Mouse (Mus musculus) MEL (cell line): ENCODE measurements around the gene Fam110a. TPM values are rescaled to one million over a fixed set of nuclear protein-coding genes. Genes with fewer than 3 reads are reported as not detected.

Experiments used
- DNase-seq: peaks from one replicate; pipeline ENCODE4 v3.0.0; 2011; ENCODE audit warnings: low read depth, low spot score
- H3K27ac ChIP-seq: 2 replicates; pipeline ENCODE4 v1.5.1; 2012; ENCODE audit warnings: low read depth, mild to moderate bottlenecking, control low read depth, low read length, moderate library complexity; ENCODE audit not compliant: control insufficient read depth
- H3K27me3 ChIP-seq, 2 experiments: fragments of 150-350 bp in 1 of 2; sonication (generic) in 1 of 2; 2 replicates each; pipeline ENCODE4 v1.6.1; 2012; ENCODE audit warnings: low read length in 2 of 2, mild to moderate bottlenecking in 2 of 2, improper control_type of control experiment in 1 of 2, moderate library complexity in 1 of 2; ENCODE audit not compliant: insufficient read depth in 2 of 2, control insufficient read depth in 1 of 2
- H3K36me3 ChIP-seq, 2 experiments: 2 replicates each; pipeline ENCODE4 v1.6.1; 2012 to 2014; ENCODE audit warnings: low read length in 2 of 2, improper control_type of control experiment in 1 of 2, inconsistent platforms in 1 of 2, mild to moderate bottlenecking in 1 of 2; ENCODE audit not compliant: insufficient read depth in 2 of 2, control insufficient read depth in 1 of 2
- H3K4me1 ChIP-seq, 2 experiments: fragments of 150-350 bp in 1 of 2; sonication (generic) in 1 of 2; 2 replicates each; pipeline ENCODE4 v1.6.1; 2012; ENCODE audit warnings: low read length in 2 of 2, improper control_type of control experiment in 1 of 2, mild to moderate bottlenecking in 1 of 2; ENCODE audit not compliant: insufficient read depth in 2 of 2, control insufficient read depth in 1 of 2
- H3K4me3 ChIP-seq, 2 experiments: fragments of 150-350 bp in 1 of 2; sonication (generic) in 1 of 2; 2 replicates each; pipeline ENCODE4 v1.5.1; 2012; ENCODE audit warnings: low read depth in 2 of 2, low read length in 2 of 2, mild to moderate bottlenecking in 2 of 2, moderate library complexity in 2 of 2, control low read depth in 1 of 2, improper control_type of control experiment in 1 of 2; ENCODE audit not compliant: control insufficient read depth in 1 of 2, insufficient read depth in 1 of 2
- H3K79me2 ChIP-seq: 2 replicates; pipeline ENCODE4 v1.6.1; 2012; ENCODE audit warnings: mild to moderate bottlenecking, low read length, moderate library complexity; ENCODE audit not compliant: control insufficient read depth, poor library complexity, insufficient read depth
- H3K9ac ChIP-seq: 2 replicates; pipeline ENCODE4 v1.6.1; 2012; ENCODE audit warnings: low read depth, mild to moderate bottlenecking, control low read depth, low read length, moderate library complexity; ENCODE audit not compliant: control insufficient read depth, poor library complexity, severe bottlenecking
- H3K9me3 ChIP-seq: fragments of 150-350 bp; sonication (generic); replicated peaks from 2 replicates; pipeline ENCODE4 v1.6.1; 2012; ENCODE audit warnings: mild to moderate bottlenecking, low read length, improper control_type of control experiment, moderate library complexity; ENCODE audit not compliant: insufficient read depth
- BHLHE40 ChIP-seq: IDR thresholded peaks from 2 replicates; pipeline ENCODE4 v1.6.1; 2012; ENCODE audit warnings: low read depth, mild to moderate bottlenecking, inconsistent platforms, low read length, improper control_type of control experiment, borderline replicate concordance
- CTCF ChIP-seq, 3 experiments: IDR thresholded peaks in 2 of 3; conservative IDR thresholded peaks in 1 of 3; 2 replicates each; pipeline ENCODE4 v1.5.1; 2011 to 2012; ENCODE audit warnings: low read length in 3 of 3, low read depth in 2 of 3, mild to moderate bottlenecking in 2 of 3, improper control_type of control experiment in 1 of 3, inconsistent platforms in 1 of 3, mixed read lengths in 1 of 3, moderate library complexity in 1 of 3; ENCODE audit not compliant: control insufficient read depth in 1 of 3, insufficient read depth in 1 of 3, poor library complexity in 1 of 3, severe bottlenecking in 1 of 3
- ELF1 ChIP-seq: IDR thresholded peaks from 2 replicates; pipeline ENCODE4 v1.6.1; 2014; ENCODE audit warnings: low read depth, mild to moderate bottlenecking, inconsistent platforms, low read length, improper control_type of control experiment, moderate library complexity
- GABPA ChIP-seq: IDR thresholded peaks from 2 replicates; pipeline ENCODE4 v1.6.1; 2012; ENCODE audit warnings: low read depth, mild to moderate bottlenecking, inconsistent platforms, low read length, improper control_type of control experiment, moderate library complexity
- GATA1 ChIP-seq: IDR thresholded peaks from 2 replicates; pipeline ENCODE4 v1.6.1; 2011; ENCODE audit warnings: low read depth, low read length, improper control_type of control experiment
- HCFC1 ChIP-seq: IDR thresholded peaks from 2 replicates; pipeline ENCODE4 v1.6.1; 2012; ENCODE audit warnings: low read depth, mild to moderate bottlenecking, inconsistent platforms, low read length, improper control_type of control experiment, moderate library complexity
- JUND ChIP-seq: IDR thresholded peaks from 2 replicates; pipeline ENCODE4 v1.6.1; 2011; ENCODE audit warnings: low read depth, mild to moderate bottlenecking, improper control_type of control experiment, low read length
- KAT2A ChIP-seq: conservative IDR thresholded peaks from 2 replicates; pipeline ENCODE4 v1.6.1; 2012; ENCODE audit warnings: low read depth, low read length, improper control_type of control experiment, inconsistent platforms
- MAX ChIP-seq: IDR thresholded peaks from 2 replicates; pipeline ENCODE4 v1.6.1; 2011; ENCODE audit warnings: low read length, improper control_type of control experiment
- MXI1 ChIP-seq: IDR thresholded peaks from 2 replicates; pipeline ENCODE4 v1.6.1; 2011; ENCODE audit warnings: mild to moderate bottlenecking, low read depth, low read length, improper control_type of control experiment
- MYB ChIP-seq: IDR thresholded peaks from 2 replicates; pipeline ENCODE4 v1.6.1; 2011; ENCODE audit warnings: mild to moderate bottlenecking, low read depth, low read length, improper control_type of control experiment
- MYC ChIP-seq: IDR thresholded peaks from 2 replicates; pipeline ENCODE4 v1.6.1; 2011; ENCODE audit warnings: low read depth, mild to moderate bottlenecking, low read length, improper control_type of control experiment, moderate library complexity
- NRF1 ChIP-seq: IDR thresholded peaks from 2 replicates; pipeline ENCODE4 v1.6.1; 2014; ENCODE audit warnings: low read depth, mild to moderate bottlenecking, inconsistent platforms, low read length, improper control_type of control experiment, moderate library complexity; ENCODE audit not compliant: poor library complexity, insufficient read depth, severe bottlenecking
- POLR2AphosphoS2 ChIP-seq: IDR thresholded peaks from 2 replicates; pipeline ENCODE4 v1.6.1; 2011; ENCODE audit warnings: low read length, improper control_type of control experiment
- POLR2AphosphoS5 ChIP-seq: IDR thresholded peaks from 2 replicates; pipeline ENCODE4 v1.6.1; 2012; ENCODE audit warnings: low read depth, borderline replicate concordance, mild to moderate bottlenecking, inconsistent platforms, low read length, moderate library complexity, mixed read lengths
- RAD21 ChIP-seq: IDR thresholded peaks from 2 replicates; pipeline ENCODE4 v1.6.1; 2011; ENCODE audit warnings: mild to moderate bottlenecking, low read depth, low read length, improper control_type of control experiment
- SIN3A ChIP-seq: IDR thresholded peaks from 2 replicates; pipeline ENCODE4 v1.6.1; 2012; ENCODE audit warnings: low read length, improper control_type of control experiment, inconsistent platforms
- SMC3 ChIP-seq: IDR thresholded peaks from 2 replicates; pipeline ENCODE4 v1.6.1; 2011; ENCODE audit warnings: low read depth, low read length, improper control_type of control experiment
- TAL1 ChIP-seq: IDR thresholded peaks from 2 replicates; pipeline ENCODE4 v1.6.1; 2012; ENCODE audit warnings: mild to moderate bottlenecking, inconsistent platforms, low read length, moderate library complexity, mixed read lengths
- TBP ChIP-seq: IDR thresholded peaks from 2 replicates; pipeline ENCODE4 v1.8.0; 2011; ENCODE audit warnings: low read depth, low read length, improper control_type of control experiment
- TCF12 ChIP-seq: IDR thresholded peaks from 2 replicates; pipeline ENCODE4 v1.6.1; 2014; ENCODE audit warnings: low read depth, mild to moderate bottlenecking, inconsistent platforms, low read length, improper control_type of control experiment, moderate library complexity
- USF1 ChIP-seq: IDR thresholded peaks from 2 replicates; pipeline ENCODE4 v1.6.1; 2014; ENCODE audit warnings: low read depth, mild to moderate bottlenecking, inconsistent platforms, low read length, improper control_type of control experiment, moderate library complexity
- USF2 ChIP-seq, 2 experiments: IDR thresholded peaks; 2 replicates each; pipeline ENCODE4 v1.6.1; 2011 to 2012; ENCODE audit warnings: improper control_type of control experiment in 2 of 2, low read length in 2 of 2, borderline replicate concordance in 1 of 2, inconsistent platforms in 1 of 2, low read depth in 1 of 2, mild to moderate bottlenecking in 1 of 2; ENCODE audit not compliant: insufficient read depth in 1 of 2
- ZC3H11A ChIP-seq: IDR thresholded peaks from 2 replicates; pipeline ENCODE4 v1.6.1; 2012; ENCODE audit warnings: low read depth, mild to moderate bottlenecking, inconsistent platforms, low read length, improper control_type of control experiment
- ZKSCAN1 ChIP-seq: IDR thresholded peaks from 2 replicates; pipeline ENCODE4 v1.6.1; 2012; ENCODE audit warnings: low read depth, mild to moderate bottlenecking, inconsistent platforms, low read length, improper control_type of control experiment, moderate library complexity
- polyA plus RNA-seq, 2 experiments: library from polyadenylated mRNA; stranded (reverse) in 1 of 2; unstranded in 1 of 2; fragments of >175 nt in 1 of 2; fragments of >200 nt in 1 of 2; gene quantifications; 2 replicates each; pipeline versions ENCODE4 v1.2.1 to v1.2.4; 2012; ENCODE audit warnings: low replicate concordance in 2 of 2, low read depth in 1 of 2; ENCODE audit not compliant: insufficient read length in 2 of 2, insufficient read depth in 1 of 2, missing spikeins in 1 of 2
- total RNA-seq: library from RNA; depleted of rRNA; stranded (reverse); fragments of 300-350 nt; gene quantifications from 2 replicates; pipeline ENCODE4 v1.2.3, GENCODE M21; 2012

Gene Fam110a
- total and polyA plus RNA-seq, 3 experiments, result 5.7 to 10.8 TPM; not detected in 1

GRCm38 (mm10) chr2:151996229-151997189 is 16.5 kb upstream of the Fam110a start, which contains the start of gene Slc52a3 (continued):
- TF ChIP-seq TBP (0 out of 2 replicates have a peak, but pooled peaks have one; percentile 28), KAT2A (peak; percentile 37; the same call in 1 of the 2 replicates), POLR2AphosphoS2 (peak; percentile 48; the same call in 1 of the 2 replicates), GATA1 (peak; percentile 3; the same call in 1 of the 2 replicates), POLR2AphosphoS5 (no peak), MAX (peak; percentile 49; the same call in 1 of the 2 replicates), MYC (peak; percentile 74; the same call in 1 of the 2 replicates), MYB (no peak), BHLHE40 (peak; percentile 68), ZC3H11A (0 out of 2 replicates have a peak, but pooled peaks have one; percentile 33), TCF12 (peak; percentile 65), NRF1 (peak; percentile 32; the same call in 1 of the 2 replicates), GABPA (no peak), HCFC1 (peak; percentile 66; the same call in 1 of the 2 replicates), RAD21 (no peak; the same call in 1 of the 2 replicates)

- peak overlapping the region; percentile 46 for H3K9ac ChIP-seq
- peak overlapping the region; percentile 19 to 41 for H3K4me3 ChIP-seq
Measured at GRCm38 (mm10) chr2:151994350-151995122, 14.5 kb upstream of the Fam110a start.

More at GRCm38 (mm10) chr2:151994350-151995122, 14.5 kb upstream of the Fam110a start:
- peaks cover 0 to 13% of the 10 kb centered on the region in 2 experiments; a peak in 2 of 4 replicates for H3K36me3 ChIP-seq
- peaks cover 0 to 1% of the 10 kb centered on the region in 2 experiments; a peak in 2 of 4 replicates for H3K27me3 ChIP-seq
- H3K79me2 ChIP-seq, result no peaks in the 10 kb centered on the region
- peaks cover 17 to 25% of the 10 kb centered on the region in 2 experiments for H3K4me1 ChIP-seq
- no peaks in the 10 kb centered on the region for H3K9me3 ChIP-seq
- peak; percentile 88 for DNase-seq
- TF ChIP-seq SIN3A (peak; percentile 35; the same call in 1 of the 2 replicates), ELF1 (0 out of 2 replicates have a peak, but pooled peaks have one; percentile 14), TAL1 (no peak), CTCF (IDR thresholded peaks at IDR 0.05 in 2 of 3, conservative IDR thresholded peaks at IDR 0.05 in 1 of 3; ENCODE audit: control insufficient read depth in 1 of 3, insufficient read depth in 1 of 3, low read depth in 2 of 3, low read length in 3 of 3, poor library complexity in 1 of 3, severe bottlenecking in 1 of 3) (peak; percentile 87 to 93 (median 87)), SMC3 (peak; percentile 89), MXI1 (0 out of 2 replicates have a peak, but pooled peaks have one; percentile 32), MYC (no peak), JUND (no peak), USF2 (IDR thresholded peaks at IDR 0.05; ENCODE audit: borderline replicate concordance in 1 of 2, insufficient read depth in 1 of 2, low read depth in 1 of 2, low read length in 2 of 2) (no peak), USF1 (peak; percentile 63), ZKSCAN1 (no peak), HCFC1 (0 out of 2 replicates have a peak, but pooled peaks have one; percentile 29), NRF1 (no peak), GABPA (no peak), MYB (no peak), RAD21 (peak; percentile 76), ZC3H11A (peak; percentile 62)
- no peak overlapping the region for H3K27ac ChIP-seq
